Mouse (Mus musculus) midbrain, embryonic 14.5 days (tissue): ENCODE measurements around the gene Krt90. TPM values are rescaled to one million over a fixed set of nuclear protein-coding genes. Genes with fewer than 3 reads are reported as not detected.

Experiments
- ATAC-seq: fragments of 200-750 bp; cut with Nextera tagmentation; 2 replicates; pipeline ENCODE4 v1.8.0; 2017; ENCODE audit warnings: moderate number of reproducible peaks, moderate library complexity; ENCODE audit not compliant: low FRiP score, low TSS enrichment
- DNase-seq: peaks from one replicate; pipeline ENCODE4 v3.0.0-alpha.2; 2015
- H3K27ac ChIP-seq: fragments of 300-500 bp; sonication (generic); replicated peaks from 2 replicates; pipeline ENCODE4 v1.5.1; 2014; ENCODE audit warnings: mild to moderate bottlenecking, low read depth, low read length, moderate library complexity
- H3K27me3 ChIP-seq: fragments of 300-500 bp; sonication (generic); 2 replicates; pipeline ENCODE4 v1.6.1; 2014; ENCODE audit warnings: low read length, control low read depth, mixed read lengths; ENCODE audit not compliant: control insufficient read depth, insufficient read depth
- H3K36me3 ChIP-seq: fragments of 300-500 bp; sonication (generic); 2 replicates; pipeline ENCODE4 v1.6.1; 2014; ENCODE audit warnings: low read length, control low read depth; ENCODE audit not compliant: control insufficient read depth, insufficient read depth
- H3K4me1 ChIP-seq: fragments of 300-500 bp; sonication (generic); 2 replicates; pipeline ENCODE4 v1.6.1; 2014; ENCODE audit warnings: mild to moderate bottlenecking, antibody characterized with exemption, low read length, control low read depth; ENCODE audit not compliant: control insufficient read depth, insufficient read depth
- H3K4me2 ChIP-seq: fragments of 300-500 bp; sonication (generic); 2 replicates; pipeline ENCODE4 v1.6.1; 2014; ENCODE audit warnings: mild to moderate bottlenecking, low read length, moderate library complexity
- H3K4me3 ChIP-seq: fragments of 300-500 bp; sonication (generic); replicated peaks from 2 replicates; pipeline ENCODE4 v1.5.1; 2014; ENCODE audit warnings: low read depth, low read length
- H3K9ac ChIP-seq: fragments of 300-500 bp; sonication (generic); replicated peaks from 2 replicates; pipeline ENCODE4 v1.6.1; 2014; ENCODE audit warnings: mild to moderate bottlenecking, low read length, moderate library complexity
- H3K9me3 ChIP-seq: fragments of 300-500 bp; sonication (generic); 2 replicates; pipeline ENCODE4 v1.6.1; 2016; ENCODE audit warnings: low read length, control low read depth, mixed read lengths; ENCODE audit not compliant: control insufficient read depth
- WGBS: fragments of 180-500 bp; shearing (Covaris S2); extraction: QIAGEN DNeasy Blood & Tissue Kit; methylation state at CpG from one replicate; pipeline ENCODE4 v1.1.7; 2014; 5-methylcytosine and 5-hydroxymethylcytosine counted together
- polyA plus RNA-seq: library from polyadenylated mRNA; unstranded; fragments of >200 nt; fragmentation: Nextera tagmentation; extraction: Ambion mirVana; gene quantifications from 2 replicates; pipeline ENCODE4 v1.2.1, GENCODE M21; 2014

The Krt90 gene
- polyA plus RNA-seq, 1 experiment from 2014 or later: 0.08 TPM

DNA sequence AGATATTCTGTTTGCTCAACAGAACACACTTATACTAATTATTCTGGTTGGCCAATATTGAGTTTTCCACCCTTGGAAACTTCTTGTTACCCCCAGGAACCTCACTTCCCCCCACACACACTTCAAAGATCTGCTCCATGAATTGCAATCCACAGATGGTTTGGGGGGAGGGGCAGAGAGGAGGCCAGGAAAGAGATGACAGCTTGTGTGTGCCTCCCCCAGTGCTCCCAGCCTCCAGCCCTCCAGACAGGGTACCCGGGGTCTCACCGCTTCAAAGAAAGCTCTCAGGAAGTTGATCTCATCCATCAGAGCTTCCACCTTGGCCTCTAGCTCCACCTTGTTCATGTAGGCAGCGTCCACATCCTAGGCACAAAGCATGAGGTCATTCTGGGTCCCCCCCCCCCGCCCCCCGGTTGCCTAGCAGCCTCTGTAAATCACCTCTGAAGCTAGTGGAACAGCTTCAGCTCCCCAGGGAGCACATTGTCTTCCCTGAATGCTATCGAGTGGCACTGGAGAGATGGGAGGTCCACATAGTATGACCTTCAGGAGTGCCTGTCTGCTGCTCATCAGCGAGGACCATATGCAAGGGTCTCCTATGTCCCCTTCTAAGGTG, 4.6 kb downstream of the Krt90 start:
- Histone ChIP-seq H3K4me1 (no peaks in the 10 kb centered on the region; the same call in 1 of the 2 replicates), H3K4me2 (no peak overlapping the region), H3K27ac (no peak overlapping the region), H3K4me3 (no peak overlapping the region), H3K9me3 (no peaks in the 10 kb centered on the region), H3K36me3 (no peaks in the 10 kb centered on the region), H3K9ac (no peak overlapping the region), H3K27me3 (no peaks in the 10 kb centered on the region)
- no peak for DNase-seq
- ATAC-seq: no peak
- 6% methylated on average over 7 of the region's 7 CpGs for WGBS

DNA sequence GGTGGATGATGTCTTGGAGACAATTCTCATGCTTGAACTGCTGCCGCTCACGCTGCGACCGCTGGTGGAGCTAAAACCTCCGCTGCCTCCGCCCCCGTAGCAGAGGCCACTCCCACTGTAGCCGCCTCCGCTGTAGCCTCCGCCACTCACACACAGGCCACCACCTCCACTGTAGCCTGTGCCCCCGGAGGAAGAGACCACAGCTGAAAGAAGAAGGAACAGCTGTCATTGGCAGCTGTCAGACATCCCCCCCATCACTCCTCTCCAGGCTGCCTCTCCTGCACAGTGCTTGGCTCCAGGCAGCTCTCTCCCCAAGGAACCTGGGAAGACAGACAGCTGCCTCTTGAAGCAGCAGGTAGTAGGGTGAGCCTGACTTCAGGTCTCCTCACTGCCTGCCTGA, 9.6 kb downstream of the Krt90 start:
- Histone ChIP-seq H3K27me3 (no peaks in the 10 kb centered on the region; the same call in 1 of the 2 replicates), H3K4me2 (peak overlapping the region; percentile 26), H3K36me3 (no peaks in the 10 kb centered on the region), H3K9ac (no peak overlapping the region), H3K4me1 (no peaks in the 10 kb centered on the region; the same call in 1 of the 2 replicates), H3K27ac (no peak overlapping the region), H3K9me3 (no peaks in the 10 kb centered on the region), H3K4me3 (no peak overlapping the region)
- ATAC-seq: 0 out of 2 replicates have a peak, but pooled peaks have one; percentile 40
- under 1% methylated on average over 11 of the region's 11 CpGs for WGBS
- peak; percentile 72 for DNase-seq

DNA sequence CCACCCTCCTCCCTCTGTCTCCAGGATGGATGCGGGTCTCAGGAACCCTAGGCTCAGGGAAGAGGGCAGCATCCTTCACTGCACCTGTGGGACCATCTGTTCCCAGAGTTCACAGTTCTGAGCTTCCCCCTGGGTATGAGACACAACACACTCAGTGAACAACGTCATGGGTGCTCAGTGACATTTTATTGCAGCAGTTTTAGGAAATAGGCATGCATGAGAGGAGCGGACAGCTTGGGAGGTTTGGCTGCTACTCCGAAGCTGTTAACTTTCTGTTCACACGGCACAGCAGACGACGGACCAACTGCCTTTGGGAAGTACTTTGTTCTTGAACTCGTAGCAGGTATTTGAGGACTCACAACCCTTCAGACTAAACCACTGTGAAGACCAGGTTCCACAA, 10.6 kb downstream of the Krt90 start:
- DNase-seq: no peak
- no peak overlapping the region for H3K4me2 ChIP-seq
- no peak for ATAC-seq
- H3K9me3 ChIP-seq: no peaks in the 10 kb centered on the region
- no peaks in the 10 kb centered on the region; the same call in 1 of the 2 replicates for H3K27me3 ChIP-seq
- H3K4me3 ChIP-seq: no peak overlapping the region
- no peak overlapping the region for H3K27ac ChIP-seq
- no peak overlapping the region for H3K9ac ChIP-seq
- H3K4me1 ChIP-seq: no peaks in the 10 kb centered on the region; the same call in 1 of the 2 replicates
- WGBS: 89% methylated on average over 8 of the region's 8 CpGs
- H3K36me3 ChIP-seq: no peaks in the 10 kb centered on the region

- H3K9ac ChIP-seq: no peak within 1 kb of the TSS
- 84% methylated on average over 7 of the region's 7 CpGs for WGBS
- no peak for DNase-seq
- H3K4me1 ChIP-seq: no peaks in the 10 kb centered on the region; the same call in 1 of the 2 replicates
- H3K27ac ChIP-seq: no peak within 1 kb of the TSS
- H3K4me2 ChIP-seq: no peak within 1 kb of the TSS
- H3K4me3 ChIP-seq: no peak within 1 kb of the TSS
- no peaks in the 10 kb centered on the region; the same call in 1 of the 2 replicates for H3K27me3 ChIP-seq
- no peaks in the 10 kb centered on the region for H3K9me3 ChIP-seq
- no peak for ATAC-seq
- H3K36me3 ChIP-seq: no peaks in the 10 kb centered on the region
These were observed 12.2 kb downstream of the Krt90 start, which contains the start of gene Krt82 for GRCm38 (mm10) chr15:101550567-101550966. Krt82 (minus strand) TSS chr15:101550667.

DNA sequence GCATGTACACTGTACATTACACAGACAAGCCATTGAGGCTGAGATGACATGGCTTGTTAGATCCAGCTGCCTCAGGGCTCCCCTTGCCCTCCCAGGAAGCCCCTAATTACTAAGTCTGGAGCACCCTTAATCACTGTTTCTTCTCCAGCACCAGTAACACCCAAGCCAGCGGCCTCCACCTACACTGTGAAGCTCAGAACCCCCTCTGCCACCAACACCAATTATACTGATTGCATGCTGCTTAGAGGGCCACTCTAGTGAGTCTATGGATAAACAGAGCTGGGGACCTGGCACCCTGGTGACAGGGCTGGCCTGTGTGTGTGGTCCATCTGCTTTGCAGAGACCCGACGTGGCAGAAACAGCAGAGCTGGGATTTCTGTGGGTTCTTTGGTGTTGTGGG, 18.3 kb downstream of the Krt90 start:
- ATAC-seq (no peak), DNase-seq (no peak)
- Histone ChIP-seq H3K4me3 (no peak overlapping the region), H3K27me3 (no peaks in the 10 kb centered on the region), H3K27ac (no peak overlapping the region), H3K9ac (no peak overlapping the region), H3K4me1 (no peaks in the 10 kb centered on the region), H3K4me2 (no peak overlapping the region), H3K9me3 (no peaks in the 10 kb centered on the region), H3K36me3 (no peaks in the 10 kb centered on the region)
- WGBS: 57% methylated on average over 3 of the region's 3 CpGs

DNA sequence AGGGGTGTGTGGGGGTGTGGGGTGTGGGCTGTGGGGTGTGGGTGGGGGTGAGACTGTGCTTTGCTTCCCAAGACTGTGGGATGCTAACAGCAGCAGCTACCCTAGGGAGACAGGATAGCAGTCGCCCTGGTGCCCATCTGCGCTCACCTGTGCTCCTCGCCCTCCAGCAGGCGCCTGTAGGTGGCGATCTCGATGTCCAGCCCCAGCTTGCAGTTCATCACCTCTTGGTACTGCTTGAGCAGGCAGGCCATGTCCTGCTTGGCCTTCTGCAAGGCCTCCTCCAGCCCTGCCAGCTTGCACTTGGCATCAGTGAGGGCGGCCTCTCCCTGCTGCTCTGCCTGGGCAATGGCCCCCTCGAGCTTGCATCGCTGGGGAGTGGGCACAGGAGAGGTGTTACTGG, 20.2 kb downstream of the Krt90 start:
- ATAC-seq: no peak
- no peak overlapping the region for H3K4me3 ChIP-seq
- no peak overlapping the region for H3K27ac ChIP-seq
- H3K4me2 ChIP-seq: no peak overlapping the region
- DNase-seq: no peak
- no peaks in the 10 kb centered on the region for H3K27me3 ChIP-seq
- H3K4me1 ChIP-seq: no peaks in the 10 kb centered on the region
- 56% methylated on average over 9 of the region's 9 CpGs for WGBS
- no peaks in the 10 kb centered on the region for H3K9me3 ChIP-seq
- H3K9ac ChIP-seq: no peak overlapping the region
- no peaks in the 10 kb centered on the region for H3K36me3 ChIP-seq

DNA sequence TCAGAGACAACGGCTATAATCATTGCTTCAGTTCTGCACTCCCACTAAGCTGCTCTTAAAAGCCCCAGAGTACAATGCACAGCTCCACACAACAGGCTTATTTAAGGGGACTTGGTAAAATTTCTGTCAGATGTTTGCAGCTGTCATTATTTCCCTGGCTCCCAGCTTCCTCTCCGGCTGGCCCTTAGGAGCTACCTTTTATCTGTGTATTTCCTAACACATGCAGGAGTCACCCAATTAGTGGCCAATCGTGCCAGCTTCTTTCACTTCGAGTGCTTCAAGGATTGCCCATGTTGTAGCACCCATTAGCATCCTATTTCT, 24.2 kb downstream of the Krt90 start:
- DNase-seq: no peak
- no peak overlapping the region for H3K9ac ChIP-seq
- H3K36me3 ChIP-seq: no peaks in the 10 kb centered on the region
- ATAC-seq: no peak
- WGBS: 65% methylated on average over 4 of the region's 4 CpGs
- H3K27me3 ChIP-seq: no peaks in the 10 kb centered on the region
- H3K27ac ChIP-seq: no peak overlapping the region
- H3K4me3 ChIP-seq: no peak overlapping the region
- no peak overlapping the region for H3K4me2 ChIP-seq
- no peaks in the 10 kb centered on the region for H3K4me1 ChIP-seq
- no peaks in the 10 kb centered on the region for H3K9me3 ChIP-seq

DNA sequence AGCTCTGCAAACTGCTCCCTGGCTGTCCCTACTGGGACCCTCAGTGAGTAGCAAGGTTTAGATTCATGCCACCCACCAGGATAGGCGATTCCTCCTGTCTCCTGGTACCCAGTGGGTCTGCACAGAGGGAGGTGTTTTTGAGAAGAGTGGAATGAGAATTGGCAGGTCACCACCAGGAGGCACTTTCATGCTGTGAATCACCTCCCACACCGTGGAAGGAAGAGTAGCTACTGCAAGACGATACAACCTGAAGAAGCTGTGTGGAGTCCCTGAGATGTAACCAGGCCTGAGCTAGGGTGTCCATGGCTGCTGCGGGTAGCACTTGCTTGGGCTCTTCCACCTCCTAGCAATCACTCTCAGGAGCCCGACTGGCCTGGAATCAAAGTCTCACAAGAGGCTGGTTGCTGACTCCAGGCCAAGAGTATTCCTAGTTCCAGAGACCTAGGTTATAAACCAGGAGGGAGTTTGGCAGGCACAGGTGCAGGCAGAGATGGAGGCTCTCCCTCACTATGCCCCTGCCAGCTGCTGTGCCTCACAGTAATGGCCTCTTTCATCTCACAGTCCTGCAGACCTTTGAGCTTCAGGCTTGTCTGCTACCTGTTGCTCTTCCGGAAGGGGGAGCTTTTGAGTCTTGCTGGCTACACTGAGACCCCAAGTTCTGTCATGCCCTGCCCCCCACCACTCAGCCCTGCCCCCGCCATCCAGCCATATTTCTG, 24.7 kb downstream of the Krt90 start:
- WGBS: 47% methylated on average over 7 of the region's 7 CpGs

More for the DNA sequence above, 24.7 kb downstream of the Krt90 start:
- no peaks in the 10 kb centered on the region for H3K27me3 ChIP-seq
- H3K27ac ChIP-seq: no peak overlapping the region
- no peaks in the 10 kb centered on the region for H3K9me3 ChIP-seq
- no peak overlapping the region for H3K4me3 ChIP-seq
- no peaks in the 10 kb centered on the region for H3K4me1 ChIP-seq
- DNase-seq: no peak
- no peak overlapping the region for H3K4me2 ChIP-seq
- no peaks in the 10 kb centered on the region for H3K36me3 ChIP-seq
- H3K9ac ChIP-seq: no peak overlapping the region
- no peak for ATAC-seq
